Mouse (Mus musculus) thymus, adult 2 months (tissue): Measurements from ENCODE around the gene Znrf3. TPM values are rescaled to one million over a fixed set of nuclear protein-coding genes. Genes with fewer than 3 reads are reported as not detected.
A peak's percentile ranks its signal among the peaks of the same experiment; 100 is the strongest.

ENCODE experiments used
- DNase-seq: peaks from one replicate; pipeline ENCODE4 v3.0.0; 2021
- H3K27ac ChIP-seq: fragments of 200-500 bp; 2 replicates; pipeline ENCODE4 v1.5.1; 2012; ENCODE audit warnings: low read length, control low read depth; ENCODE audit not compliant: control insufficient read depth, insufficient read depth
- H3K27me3 ChIP-seq: fragments of 200-500 bp; 2 replicates; pipeline ENCODE4 v1.6.1; 2012; ENCODE audit warnings: mild to moderate bottlenecking, low read length, moderate library complexity, mixed read lengths; ENCODE audit not compliant: control insufficient read depth, insufficient read depth
- H3K36me3 ChIP-seq: fragments of 200-500 bp; 2 replicates; pipeline ENCODE4 v1.6.1; 2012; ENCODE audit warnings: mild to moderate bottlenecking, low read length, moderate library complexity; ENCODE audit not compliant: control insufficient read depth, insufficient read depth
- H3K4me1 ChIP-seq: fragments of 200-500 bp; replicated peaks from 2 replicates; pipeline ENCODE4 v1.6.1; 2012; ENCODE audit warnings: low read length; ENCODE audit not compliant: control insufficient read depth, insufficient read depth
- H3K4me3 ChIP-seq: fragments of 200-500 bp; 2 replicates; pipeline ENCODE4 v1.5.1; 2012; ENCODE audit warnings: mild to moderate bottlenecking, low read length, control low read depth, moderate library complexity; ENCODE audit not compliant: control insufficient read depth, insufficient read depth
- CTCF ChIP-seq: fragments of 200-500 bp; IDR thresholded peaks from 2 replicates; pipeline ENCODE4 v1.5.1; 2012; ENCODE audit warnings: mild to moderate bottlenecking, control low read depth, low read length, moderate library complexity, borderline replicate concordance; ENCODE audit not compliant: control insufficient read depth, poor library complexity, insufficient read depth; ENCODE audit errors: extremely low read depth
- POLR2A ChIP-seq: fragments of 200-500 bp; IDR thresholded peaks from 2 replicates; pipeline ENCODE4 v1.6.1; 2012; ENCODE audit warnings: mild to moderate bottlenecking, low read length, control low read depth, moderate library complexity; ENCODE audit not compliant: control insufficient read depth, poor library complexity, insufficient read depth; ENCODE audit errors: extremely low read depth
- WGBS: fragments of 180-500 bp; shearing (Covaris S2); methylation state at CpG from one replicate; pipeline ENCODE4 v1.1.7; 2018; 5-methylcytosine and 5-hydroxymethylcytosine counted together
- polyA plus RNA-seq: library from polyadenylated mRNA; depleted of rRNA; stranded (reverse); fragments of >200 nt; gene quantifications from 2 replicates; pipeline ENCODE4 v1.2.3, GENCODE M21; 2012

Gene Znrf3
- polyA plus RNA-seq, 1 experiment = 17.3 TPM

DNA sequence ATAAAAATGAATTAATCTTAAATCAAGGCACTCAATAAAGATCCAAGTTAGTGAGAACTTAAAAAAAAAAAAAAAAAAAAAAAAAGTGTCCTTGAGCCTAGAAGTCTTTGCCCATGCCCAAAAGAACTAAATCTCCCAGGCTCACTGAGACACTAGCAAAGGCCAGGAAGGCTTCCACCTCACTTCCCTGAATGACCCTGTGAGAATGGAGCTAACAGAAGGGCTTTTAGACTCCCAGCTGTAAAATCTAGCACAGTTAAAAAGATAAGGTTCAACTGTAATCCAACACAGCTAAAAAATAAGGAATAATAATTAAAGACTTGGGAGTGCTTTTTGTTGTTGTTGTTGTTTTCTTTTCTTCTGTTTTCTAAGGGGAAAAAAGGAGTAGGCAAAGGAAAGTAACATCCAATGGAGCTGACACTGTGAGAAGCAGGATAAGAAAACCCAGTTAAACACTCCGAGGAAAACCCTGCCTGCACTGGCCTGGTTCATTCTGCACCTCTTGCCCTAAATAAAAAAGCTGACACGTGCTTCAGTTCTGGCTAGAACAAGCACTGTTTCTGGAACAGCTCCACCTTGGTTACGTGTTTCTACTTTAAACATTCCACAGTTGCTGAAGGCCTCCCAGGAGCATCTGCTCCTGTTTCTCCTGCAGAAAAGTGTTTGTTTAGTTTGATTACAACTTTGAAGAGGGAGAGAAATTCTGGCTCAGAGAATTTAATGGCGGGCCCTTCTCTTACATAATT is 23.0 kb downstream of the Znrf3 start:
- DNase-seq = no peak
- no peak for TF ChIP-seq POLR2A
- H3K4me1 ChIP-seq = peaks cover 6% of the 10 kb centered on the region

GRCm38 (mm10) chr11:5415617-5416338 is 28.9 kb downstream of the Znrf3 start:
- Histone ChIP-seq H3K27me3 (no peaks in the 10 kb centered on the region), H3K36me3 (no peaks in the 10 kb centered on the region), H3K4me1 (peaks cover 35% of the 10 kb centered on the region), H3K27ac (no peak overlapping the region), H3K4me3 (no peak overlapping the region)
- DNase-seq = no peak
- TF ChIP-seq POLR2A (no peak), CTCF (no peak)
- 15% methylated on average over 6 of the region's 6 CpGs for WGBS

More for the DNA sequence above, 23.0 kb downstream of the Znrf3 start:
- Histone ChIP-seq H3K4me3 (no peak overlapping the region), H3K27ac (no peak overlapping the region), H3K27me3 (no peaks in the 10 kb centered on the region), H3K36me3 (no peaks in the 10 kb centered on the region)
- 86% methylated on average over 4 of the region's 4 CpGs for WGBS

DNA sequence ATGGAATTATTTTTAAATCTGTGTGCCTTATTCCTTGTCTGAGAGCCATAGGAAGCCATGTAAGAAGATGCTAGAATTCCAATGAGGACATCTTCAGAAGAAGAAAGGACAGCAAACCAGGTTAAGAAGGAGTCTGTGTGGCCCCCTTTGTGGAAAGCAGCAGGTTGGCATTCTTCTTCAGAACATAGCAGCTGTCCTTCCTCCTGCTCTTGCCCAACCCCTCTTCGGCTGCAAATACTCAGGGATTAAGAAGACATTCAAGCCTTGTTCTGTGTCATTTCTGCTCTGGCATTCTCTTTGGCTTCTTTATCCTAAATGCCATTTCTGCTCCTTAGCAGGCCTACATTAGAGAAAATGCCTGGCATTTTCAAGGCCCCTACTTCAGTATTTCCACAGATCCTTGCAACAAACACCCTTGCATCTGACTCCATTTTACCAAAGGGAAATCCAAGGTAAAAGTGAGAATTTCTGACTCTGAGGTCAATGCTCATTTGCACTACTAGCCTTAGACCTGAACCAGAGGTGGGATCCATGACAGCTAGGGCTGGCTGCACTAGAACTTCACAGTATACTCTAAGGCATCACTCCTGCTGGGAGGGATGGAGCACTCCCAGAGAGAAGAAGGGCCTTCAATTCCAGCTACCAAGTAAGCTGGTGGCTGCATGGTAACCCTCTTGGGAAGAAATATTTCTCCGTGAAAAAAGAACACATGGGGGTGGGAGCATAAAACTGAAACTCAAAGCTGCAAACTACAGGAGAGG is 29.6 kb downstream of the Znrf3 start:
- Histone ChIP-seq H3K4me1 (peaks cover 35% of the 10 kb centered on the region), H3K27ac (no peak overlapping the region), H3K36me3 (no peaks in the 10 kb centered on the region), H3K27me3 (no peaks in the 10 kb centered on the region), H3K4me3 (no peak overlapping the region)
- no peak for DNase-seq
- TF ChIP-seq POLR2A = no peak
- TF ChIP-seq CTCF = no peak
- WGBS = 60% methylated on average over 2 of the region's 2 CpGs

DNA sequence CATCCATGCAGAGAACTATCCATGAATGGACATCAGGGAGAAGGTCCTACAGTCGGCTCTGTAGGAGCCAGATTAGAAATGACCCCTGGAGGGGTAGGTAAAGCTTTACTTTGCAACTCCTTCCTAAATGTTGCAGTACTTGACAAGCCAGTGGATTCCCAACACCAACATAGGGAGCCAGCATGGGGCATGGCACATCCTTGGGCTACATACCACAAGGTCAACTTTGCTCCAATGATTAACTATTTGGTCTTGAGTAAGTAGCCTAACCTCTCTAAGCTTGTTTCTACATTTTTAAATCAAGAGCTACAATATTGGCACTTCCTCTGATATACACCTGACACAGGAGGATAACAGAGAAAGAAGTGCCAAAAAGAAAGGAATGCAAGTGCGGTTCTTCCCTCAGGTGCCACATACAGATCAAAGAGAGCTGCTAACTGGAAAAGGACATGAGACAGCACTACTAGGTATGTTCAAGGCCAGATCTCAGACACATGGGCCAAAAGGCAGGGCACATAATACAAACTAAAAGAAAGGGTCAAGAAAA is 31.9 kb downstream of the Znrf3 start:
- no peaks in the 10 kb centered on the region for H3K27me3 ChIP-seq
- whole genome bisulfite sequencing = 77% methylated on average over 2 of the region's 2 CpGs
- no peak for TF ChIP-seq CTCF
- no peak for TF ChIP-seq POLR2A
- H3K4me1 ChIP-seq = peaks cover 35% of the 10 kb centered on the region
- H3K36me3 ChIP-seq = no peaks in the 10 kb centered on the region
- H3K27ac ChIP-seq = no peak overlapping the region
- no peak for DNase-seq
- H3K4me3 ChIP-seq = no peak overlapping the region

- no peaks in the 10 kb centered on the region for H3K36me3 ChIP-seq
- 3% methylated on average over 9 of the region's 9 CpGs for WGBS
- TF ChIP-seq POLR2A (no peak), CTCF (no peak)
- H3K27me3 ChIP-seq = no peaks in the 10 kb centered on the region
- no peak overlapping the region for H3K4me3 ChIP-seq
- peak; percentile 79 for DNase-seq
- peaks cover 31% of the 10 kb centered on the region for H3K4me1 ChIP-seq
- H3K27ac ChIP-seq = no peak overlapping the region
Observed at GRCm38 (mm10) chr11:5411577-5411976, 33.1 kb downstream of the Znrf3 start.

- no peak for DNase-seq
- WGBS = 94% methylated on average over 2 of the region's 2 CpGs
- H3K27ac ChIP-seq = no peak overlapping the region
- H3K4me3 ChIP-seq = no peak overlapping the region
- no peaks in the 10 kb centered on the region for H3K36me3 ChIP-seq
- H3K4me1 ChIP-seq = no peaks in the 10 kb centered on the region
- no peak for TF ChIP-seq POLR2A
- no peak for TF ChIP-seq CTCF
- no peaks in the 10 kb centered on the region for H3K27me3 ChIP-seq
Observed at GRCm38 (mm10) chr11:5404180-5404579, 40.5 kb downstream of the Znrf3 start.
